Mouse (Mus musculus) T-helper 17 cell (primary cell): ENCODE data around the gene Gas7.

Experiments
- in situ Hi-C, 2 experiments: fragments of 300-600 bp; cut with MboI, MseI; formaldehyde crosslinking; loops; 1 replicate in 1 of 2; 2 replicates in 1 of 2; pipeline ENCODE4 v1.15.1; 2025; ENCODE audit warnings: high pct_unique_total_duplicates in 2 of 2

Gene Gas7

DNA sequence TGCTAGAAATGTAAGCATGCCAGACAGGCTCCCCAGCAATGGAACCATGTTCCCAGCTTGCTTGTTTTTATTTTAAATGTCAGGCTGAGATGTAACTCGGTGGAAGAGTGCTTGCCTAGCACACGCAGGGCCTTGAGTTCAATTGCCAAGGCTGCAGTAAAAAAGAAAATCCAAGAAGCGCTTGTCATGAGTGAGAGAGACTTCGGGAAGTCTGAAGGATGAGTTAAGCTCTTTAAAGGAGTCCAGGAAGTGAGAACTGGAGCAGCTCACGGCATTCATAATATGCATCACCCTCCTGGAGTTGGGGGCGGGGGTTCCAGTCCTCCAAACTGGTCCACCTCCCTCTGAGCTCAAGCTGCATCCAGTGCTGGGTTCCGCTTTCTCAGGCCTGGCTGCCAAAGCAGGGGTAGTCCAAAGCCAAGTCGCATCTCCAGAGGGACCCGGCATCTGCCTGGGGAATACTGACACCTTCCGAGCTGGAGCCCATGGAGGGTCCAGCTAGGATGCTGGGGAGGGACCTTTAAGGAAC, 34.5 kb downstream of the Gas7 start:
- in situ Hi-C loops, result no loop called here

DNA sequence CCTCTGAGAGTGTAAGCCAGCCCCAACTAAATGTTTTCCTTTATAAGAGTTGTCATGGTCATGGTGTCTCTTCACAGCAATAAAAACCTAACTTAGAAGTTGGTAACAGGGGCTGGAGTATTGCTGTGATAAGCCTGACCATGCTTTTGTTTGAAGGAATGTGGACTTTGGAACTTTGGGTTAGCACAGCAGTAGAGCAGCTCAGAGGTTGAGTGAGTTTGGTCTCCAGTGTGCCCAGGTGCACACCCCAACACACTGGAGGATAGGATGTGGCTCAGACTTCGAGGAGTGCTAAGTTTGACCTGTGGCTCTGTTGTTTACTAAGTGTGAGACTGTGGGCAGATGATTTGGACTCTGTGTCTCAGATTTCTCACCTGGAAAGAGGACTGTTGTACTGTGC, 41.6 kb downstream of the Gas7 start:
- in situ Hi-C loops, result no loop called here

DNA sequence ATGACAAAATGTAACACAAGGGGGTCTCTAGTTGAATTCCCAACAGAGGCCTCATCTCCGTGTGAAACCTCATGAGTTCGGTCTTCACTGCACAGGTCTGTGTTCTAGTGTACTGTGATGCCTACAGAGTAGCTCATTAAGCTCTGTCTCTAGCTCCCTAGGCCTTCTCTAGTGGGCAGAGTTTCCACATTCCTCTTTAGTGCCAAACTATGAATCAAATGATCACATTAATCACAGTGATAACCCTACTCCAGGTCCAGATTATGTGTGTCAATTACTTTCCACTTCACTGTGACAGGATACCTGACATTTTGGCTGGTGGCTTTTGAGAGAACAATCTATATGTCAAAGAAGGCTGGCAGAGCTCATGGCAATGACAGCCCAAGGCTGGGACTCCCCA, 44.9 kb downstream of the Gas7 start:
- in situ Hi-C loops, result no loop called here

DNA sequence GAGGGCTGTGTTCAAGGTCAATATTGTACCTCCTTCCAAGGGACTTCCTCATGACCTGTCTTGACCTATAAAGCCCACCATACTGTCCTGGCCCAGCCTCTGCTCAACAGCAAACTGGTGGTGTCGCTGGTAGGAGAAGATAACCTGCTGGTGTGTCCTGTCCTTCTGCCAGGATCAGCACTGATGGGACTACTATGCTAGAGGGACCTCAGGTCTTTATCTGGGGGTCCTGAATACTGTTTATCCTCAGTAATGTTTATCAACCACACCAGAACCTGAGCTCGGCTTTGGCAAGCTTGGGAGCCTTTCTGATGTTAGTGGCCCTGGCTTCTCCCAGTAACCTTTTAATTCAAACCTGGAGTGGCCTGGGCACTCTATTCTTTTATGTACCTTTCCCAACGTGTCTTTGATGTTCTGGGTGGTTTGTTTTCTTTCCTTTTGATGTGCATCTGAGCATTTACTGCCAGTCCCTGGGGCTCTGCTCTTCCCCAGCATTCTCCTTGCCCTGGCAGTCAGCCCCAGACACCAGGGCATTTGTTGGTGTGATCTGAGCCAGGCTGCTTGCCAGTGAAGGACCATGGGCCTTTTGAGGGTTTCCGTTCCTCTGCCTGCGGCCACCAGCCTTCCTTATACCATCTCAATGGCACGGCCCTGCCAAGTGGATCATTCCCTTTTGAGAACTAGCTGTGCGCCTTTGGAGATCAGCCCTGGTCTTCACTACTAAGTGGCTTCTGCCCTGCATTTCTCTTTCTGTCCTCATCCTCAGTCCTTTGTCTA, 46.4 kb downstream of the Gas7 start:
- in situ Hi-C loops, result no loop called here

DNA sequence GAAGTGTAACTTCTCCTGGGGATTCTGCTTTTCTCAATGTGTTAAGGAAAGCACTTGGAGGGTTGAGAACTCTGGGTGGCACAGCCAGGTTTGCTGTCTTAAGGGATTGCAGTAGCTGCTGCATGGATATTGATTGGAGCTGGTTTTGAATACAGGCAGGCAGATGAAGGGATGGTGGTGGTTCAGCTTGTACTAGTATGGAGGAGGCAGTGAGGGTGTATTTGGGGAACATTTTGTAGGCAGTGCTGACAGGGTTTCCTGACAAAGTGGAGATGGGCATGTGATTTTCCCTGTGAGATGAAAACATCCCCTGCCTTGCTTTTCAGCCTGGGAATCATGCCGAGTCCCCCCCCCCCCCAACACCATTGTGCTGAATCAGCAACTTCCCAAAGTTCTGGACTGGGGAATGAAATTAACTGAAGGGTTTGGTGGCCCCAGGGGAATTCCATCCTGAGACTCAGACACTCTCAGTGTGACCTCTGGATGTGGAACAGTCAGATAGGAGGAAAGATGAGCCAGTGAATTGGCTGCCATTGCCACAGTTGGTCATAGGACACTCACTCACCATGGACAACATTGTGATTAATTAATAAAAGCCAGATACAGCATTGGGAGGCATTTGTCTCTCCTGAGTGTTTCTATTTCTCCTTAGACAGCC, 54.1 kb downstream of the Gas7 start:
- in situ Hi-C loops, result no loop called here

DNA sequence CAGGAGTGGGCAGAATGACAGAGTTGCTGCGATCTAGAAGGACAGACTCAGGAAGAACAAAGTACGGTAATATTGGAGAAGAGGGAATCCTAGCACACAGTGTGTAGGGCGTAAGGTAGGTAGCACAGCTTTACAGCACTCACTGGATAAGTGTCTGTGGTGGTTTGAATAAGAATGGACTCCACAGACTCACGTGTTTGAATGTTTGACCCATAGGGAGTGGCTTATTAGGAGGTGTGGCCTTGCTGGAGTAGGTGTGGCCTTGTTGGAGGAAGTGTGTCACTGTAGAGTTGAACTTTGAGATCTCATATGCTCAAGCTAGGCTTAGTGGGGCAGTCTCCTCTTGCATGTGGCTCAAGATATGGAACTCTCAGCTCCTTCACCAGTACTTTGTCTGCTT, 55.6 kb downstream of the Gas7 start:
- in situ Hi-C loops, result no loop called here

DNA sequence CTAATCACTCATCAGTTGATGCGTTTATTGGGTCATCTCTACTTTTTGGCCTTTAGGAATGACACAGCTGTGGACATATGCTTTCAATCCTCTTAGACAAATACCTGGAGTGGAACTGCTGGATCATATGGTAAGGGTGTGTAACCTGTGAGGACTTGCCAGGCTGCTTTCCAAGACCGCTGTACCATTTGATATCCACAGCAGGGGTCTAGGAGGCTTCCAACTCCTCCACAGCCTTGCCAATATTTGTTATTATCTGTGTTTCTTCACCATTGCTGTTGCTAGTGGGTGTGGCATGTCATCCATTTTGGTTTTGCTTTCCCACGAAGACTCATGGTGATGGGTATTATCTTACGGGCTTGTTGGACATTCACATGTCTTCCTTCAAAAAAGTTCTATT, 57.8 kb downstream of the Gas7 start:
- in situ Hi-C loops, result no loop called here

DNA sequence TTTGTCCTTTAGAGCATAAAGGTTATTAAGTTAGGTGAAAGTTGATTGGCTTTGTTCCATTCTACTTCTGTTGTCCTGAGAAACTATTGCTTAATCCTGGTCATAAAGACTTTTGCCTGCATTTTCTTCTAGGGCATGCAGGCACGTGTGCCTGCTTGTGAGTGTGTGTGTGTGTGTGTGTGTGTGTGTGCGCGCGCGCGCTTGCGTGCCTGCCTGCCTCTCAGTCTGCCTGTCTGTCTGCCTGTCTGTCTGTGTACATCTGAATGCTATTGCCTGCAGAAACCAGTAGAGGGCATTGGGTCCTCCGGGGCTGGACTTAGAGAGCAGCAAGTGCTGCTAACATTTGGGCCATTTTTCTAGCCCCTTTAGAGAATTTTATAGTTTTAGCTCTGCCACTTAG, 59.2 kb downstream of the Gas7 start:
- in situ Hi-C loops, result no loop called here

DNA sequence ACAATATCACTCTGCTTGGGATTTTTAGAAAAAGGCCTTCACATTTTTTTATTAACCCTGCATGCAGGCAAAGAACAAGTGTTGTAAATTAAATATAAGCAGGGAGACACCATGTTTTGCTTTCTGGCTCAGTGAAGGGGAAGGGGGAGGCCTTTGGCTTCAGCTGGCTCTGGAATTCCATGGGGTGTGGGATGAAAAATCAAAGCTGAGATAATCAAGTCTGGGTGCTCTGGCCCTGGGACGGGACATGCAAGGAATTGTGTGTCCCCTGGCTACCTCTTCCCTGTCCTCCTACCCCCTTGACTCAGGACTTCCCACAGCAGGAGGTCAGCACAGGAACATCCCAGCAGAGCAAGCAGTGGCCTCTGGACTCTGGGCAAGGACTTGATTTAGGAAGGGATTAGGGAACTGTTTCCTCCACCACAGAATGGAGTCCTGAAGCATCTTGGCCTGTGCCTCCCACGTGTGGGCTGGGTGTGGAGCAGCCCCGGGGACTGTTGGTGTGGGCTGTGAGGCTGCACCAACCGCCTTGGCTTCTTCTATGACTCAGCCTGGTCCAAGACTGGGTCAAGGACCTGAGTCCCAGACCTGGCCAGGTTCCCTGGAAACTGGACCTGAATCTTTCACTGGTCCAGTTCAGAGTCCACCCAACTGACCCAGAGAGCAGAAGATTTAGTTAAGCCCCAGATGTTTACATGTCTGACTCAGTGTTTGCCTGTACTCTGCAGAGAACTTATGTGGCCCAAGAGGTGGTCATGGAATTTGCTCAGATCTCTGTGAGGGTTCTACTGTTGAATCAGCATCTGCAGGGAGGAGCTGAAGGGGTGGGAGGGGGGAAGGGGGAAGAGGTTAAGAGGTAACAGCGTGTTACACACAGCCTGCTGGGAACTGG, 60.0 kb downstream of the Gas7 start:
- in situ Hi-C loops, result no loop called here

DNA sequence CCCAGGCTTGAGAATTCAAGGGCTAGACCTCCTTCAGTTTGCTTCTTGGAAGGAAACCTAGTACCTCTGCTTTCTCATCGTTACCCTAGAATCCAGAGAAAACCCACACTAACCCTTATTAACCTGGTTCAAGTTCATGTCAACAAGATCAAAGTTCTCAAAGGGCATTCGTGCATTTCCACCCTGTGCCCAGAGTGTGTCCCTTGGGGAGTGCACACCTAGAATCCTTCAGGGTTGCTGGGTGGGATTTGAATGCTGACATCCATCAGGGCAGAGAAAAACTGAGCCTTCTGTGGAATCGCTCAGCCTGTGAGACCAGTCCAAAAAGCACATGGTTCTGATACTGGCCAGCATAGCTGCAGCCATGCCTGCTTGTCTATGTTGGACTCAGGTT, 60.7 kb downstream of the Gas7 start:
- in situ Hi-C loops, result no loop called here

DNA sequence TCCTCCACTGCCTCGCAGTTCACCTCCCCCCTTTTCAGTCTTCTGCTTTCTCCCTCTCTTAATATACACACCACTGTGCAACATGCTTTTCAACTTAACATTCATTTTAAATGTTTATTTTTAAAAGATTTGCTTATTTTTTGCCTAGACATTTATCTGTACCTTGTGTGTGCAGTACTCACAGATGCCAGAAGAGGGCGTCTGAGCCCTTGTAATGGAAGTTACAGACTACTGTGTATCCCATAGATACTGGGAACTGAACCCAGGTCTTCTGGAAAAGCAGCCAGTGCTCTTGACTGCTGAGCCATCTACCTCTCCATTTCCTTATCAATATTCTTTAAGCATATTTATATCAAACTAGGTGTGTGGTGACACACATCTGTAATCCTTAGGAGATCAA, 62.5 kb downstream of the Gas7 start:
- in situ Hi-C loops, result no loop called here

DNA sequence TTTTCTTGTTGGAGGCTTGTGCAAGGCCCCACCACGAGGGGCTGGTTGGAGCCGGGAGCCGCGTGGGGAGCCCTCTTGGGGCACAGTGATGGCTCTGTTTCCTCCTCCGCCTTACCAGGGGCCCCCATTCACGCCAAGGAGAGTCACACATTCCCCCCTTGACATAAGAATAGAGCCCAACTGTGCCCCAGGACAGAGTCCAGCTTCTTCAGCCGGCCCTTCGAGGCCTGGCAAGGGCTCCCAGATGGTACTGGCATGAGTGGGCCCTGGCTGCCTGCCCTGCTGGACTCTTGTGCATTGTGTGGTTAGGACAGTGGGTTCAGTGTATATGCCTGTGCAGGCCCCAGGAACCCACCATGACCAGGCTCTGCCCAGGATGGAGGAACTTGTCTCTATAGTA, 63.7 kb downstream of the Gas7 start:
- in situ Hi-C loops, result no loop called here

DNA sequence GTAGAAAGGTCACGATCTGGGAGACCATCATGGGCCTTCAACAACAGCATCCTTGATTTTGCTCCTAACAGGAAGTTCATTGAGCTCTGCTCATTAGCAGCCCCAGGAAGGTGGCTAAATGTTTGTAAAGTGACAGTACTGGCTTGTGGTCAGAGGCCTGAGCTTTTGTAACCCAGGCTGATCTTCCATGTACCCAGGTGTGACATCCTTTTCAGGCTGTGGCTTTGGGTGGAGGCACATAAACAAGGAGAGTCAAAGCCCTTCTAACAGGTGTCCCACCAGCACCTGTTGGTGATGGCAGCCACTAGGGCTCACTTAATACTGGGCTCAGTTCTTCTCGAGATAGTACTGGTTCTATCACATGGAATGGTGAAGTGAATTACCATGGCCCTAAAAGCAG, 67.4 kb downstream of the Gas7 start:
- in situ Hi-C loops, result no loop called here

DNA sequence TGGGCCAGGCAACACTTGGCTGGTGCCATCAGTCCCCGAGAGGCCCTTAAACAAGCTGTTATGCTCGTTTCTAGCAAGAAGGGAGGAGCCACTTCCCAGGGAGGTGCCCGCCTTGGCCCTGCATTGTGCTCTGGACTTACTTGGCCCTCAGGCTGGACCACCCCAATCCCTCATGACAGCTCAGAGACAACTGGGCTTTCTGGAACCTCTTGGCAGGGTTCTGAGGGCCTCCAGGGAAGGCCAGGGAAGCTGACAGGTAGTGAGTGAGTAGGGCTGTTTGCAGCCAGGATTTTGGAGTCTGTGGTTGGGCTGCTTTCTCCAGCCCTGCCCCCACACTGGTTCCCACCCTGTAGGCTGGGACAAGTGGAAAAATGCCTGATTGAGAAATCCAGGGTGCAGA, 68.6 kb downstream of the Gas7 start:
- in situ Hi-C loops, result no loop called here

DNA sequence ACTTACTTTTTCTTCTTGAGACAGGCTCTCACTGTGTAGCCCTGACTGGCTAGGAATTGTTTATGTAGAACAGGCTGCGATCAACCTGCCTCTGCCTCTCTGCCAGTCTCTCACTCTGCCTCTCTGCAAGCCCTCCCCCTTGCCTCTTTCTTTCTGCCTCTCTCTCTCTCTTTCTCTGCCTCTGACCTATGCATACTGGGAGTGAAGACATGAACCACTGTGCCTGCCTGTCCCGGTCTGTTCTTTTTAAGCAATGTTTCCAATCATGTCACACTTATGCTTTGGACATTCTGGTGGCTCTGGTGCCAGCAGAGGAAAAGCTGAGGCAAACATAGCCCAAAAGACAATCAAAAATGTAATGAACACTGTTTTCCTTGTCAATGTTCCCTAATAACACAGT, 69.5 kb downstream of the Gas7 start:
- in situ Hi-C loops, result no loop called here

DNA sequence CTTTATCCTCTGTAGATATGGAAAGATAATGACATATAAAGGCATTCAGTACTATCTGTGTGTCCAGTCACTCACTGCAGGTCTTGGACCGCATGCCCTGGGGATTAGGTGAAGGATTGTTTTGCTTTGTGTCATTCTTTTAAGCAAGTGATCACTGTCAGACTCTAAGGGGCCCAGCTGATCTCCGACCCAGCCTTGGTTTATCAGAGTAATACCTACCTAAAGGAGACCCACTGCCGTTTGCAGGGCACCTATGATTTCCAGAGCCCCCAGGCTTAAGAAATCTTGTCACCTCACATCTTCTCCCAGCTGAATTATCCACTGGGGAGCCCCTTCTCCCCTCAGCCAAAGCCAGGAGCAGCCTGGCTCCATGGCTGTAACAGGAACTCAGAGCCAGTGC, 70.6 kb downstream of the Gas7 start:
- in situ Hi-C loops, result no loop called here

DNA sequence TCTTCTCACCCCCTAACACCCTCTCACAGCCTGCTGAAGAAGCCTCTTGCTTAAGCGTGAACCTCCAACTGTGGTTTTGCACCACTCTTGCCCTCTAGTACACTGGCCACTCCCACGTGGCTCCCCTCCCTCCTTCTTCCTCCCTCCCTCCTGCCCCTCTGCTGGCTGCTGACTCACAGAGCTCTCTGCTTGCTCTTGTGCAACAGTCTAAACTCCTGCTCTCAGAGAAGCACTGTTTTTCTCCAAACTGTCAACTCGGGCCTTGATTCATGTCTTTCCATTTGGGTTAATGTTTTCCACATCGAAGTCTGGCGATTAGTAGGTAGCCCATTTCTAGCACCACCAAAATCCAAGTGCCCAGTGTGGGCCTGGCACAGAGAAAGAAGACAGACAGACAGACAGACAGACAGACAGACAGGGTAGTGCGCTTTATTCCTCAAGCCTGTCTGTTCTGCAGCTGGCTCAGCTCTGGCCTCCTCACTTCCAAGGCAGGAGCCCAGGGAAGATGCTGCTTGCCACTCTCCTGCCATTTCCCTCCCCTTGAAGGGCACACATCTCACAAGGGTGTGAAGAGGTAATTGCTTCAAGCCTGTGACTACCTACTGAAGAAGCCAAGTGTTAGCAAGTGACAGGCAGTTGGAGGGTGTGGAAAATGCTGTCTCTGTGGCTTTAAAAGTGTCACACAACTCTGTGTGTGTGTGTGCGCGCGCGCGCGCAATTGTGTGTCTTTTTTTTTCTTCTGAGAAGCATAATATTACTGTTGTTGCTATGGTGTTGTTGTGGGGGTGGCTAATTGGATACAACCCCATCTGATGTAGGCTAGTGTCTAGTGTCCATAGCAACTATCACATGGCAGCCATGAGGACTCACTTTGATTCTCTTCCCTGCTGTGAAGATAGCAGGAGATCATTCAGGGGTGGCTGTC, 71.6 kb downstream of the Gas7 start:
- in situ Hi-C loops, result no loop called here

DNA sequence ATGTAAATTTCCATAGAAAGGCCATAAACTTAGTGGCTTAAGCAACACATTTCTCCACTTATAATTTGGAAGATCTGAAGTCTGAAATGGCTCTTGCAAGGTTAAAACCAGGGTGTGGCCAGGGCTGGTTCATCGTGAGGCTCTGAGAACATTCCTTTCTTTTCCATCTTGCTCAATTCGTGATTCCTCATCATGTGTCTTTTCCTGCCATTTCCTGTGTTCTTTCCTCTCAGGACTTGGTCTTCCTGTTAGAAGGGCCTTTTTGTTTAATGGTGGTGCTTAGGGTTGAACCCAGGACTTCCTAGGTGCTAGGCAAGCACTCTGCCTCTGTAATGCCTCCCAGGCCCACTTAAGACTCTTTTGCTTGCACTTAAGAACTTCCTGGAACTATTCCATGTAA, 76.0 kb downstream of the Gas7 start:
- in situ Hi-C loops, result no loop called here

DNA sequence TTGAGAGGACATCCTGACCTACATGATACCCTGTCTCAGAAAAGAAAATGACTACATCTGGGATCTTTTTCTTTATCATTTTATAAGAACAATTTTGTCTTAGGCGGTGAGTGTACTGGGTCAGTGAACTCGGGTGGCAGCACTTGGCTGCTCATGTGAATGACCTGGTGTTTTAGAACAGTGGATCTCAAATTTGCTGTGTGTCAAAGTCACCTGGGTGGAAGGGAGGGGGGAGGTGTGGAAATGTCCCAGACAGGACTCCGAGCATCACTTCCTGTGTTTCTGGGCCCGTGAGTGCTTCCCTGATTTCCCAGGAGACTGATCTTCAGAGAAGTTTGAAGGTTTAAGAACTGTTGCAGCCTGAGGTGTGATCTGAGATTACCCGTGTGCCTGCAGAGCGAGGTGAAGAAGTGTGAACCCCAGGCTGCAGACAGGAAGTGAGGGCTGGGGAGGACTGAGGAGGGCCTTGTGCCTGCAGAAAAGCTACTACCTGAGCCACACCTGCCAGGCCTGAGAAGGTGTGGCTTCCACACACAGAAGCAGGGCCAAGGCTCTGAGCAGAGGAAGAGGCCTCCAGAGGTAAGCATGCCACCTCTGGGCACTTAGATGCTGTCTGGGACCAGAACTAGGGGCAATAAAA, 76.8 kb downstream of the Gas7 start:
- in situ Hi-C loops, result no loop called here

DNA sequence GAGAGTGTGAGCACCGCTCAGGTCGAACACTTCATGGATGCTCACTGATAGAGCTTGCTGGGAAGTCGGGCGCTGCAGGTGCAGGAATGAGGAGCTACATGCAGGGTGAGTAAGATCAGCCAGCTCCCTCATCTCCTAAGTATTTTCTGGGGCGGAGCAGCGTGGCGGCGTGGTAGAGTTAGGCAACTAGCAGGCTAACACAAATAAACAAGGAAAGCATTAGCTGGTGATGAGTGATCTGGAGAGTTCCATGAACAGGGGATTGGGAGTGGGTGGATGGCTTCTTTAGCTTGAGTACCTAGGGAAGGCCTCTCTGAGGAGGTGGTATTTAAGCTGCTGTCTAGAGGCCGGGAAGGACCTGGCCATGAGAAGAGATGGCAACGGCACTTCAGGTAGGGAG, 77.5 kb downstream of the Gas7 start:
- in situ Hi-C loops, result no loop called here

DNA sequence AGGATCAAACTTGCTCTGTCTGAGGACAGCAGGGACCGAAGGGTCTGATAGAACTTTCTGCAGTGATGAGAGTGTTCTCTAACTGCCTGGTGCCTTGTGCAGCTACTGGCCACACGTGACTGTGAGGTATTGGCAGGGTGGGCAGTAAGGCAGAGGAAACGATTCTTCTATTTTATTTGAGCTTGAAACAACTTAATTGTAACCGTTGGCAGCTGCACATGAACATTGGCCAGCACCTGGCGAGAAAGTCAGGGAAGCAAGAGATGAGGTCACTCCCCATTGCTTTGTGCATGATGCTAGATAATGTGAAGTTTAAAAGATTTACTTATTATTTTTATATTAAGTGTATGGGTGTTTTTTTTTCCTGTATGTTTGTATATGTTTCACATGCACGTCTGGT, 77.9 kb downstream of the Gas7 start:
- in situ Hi-C loops, result no loop called here
